Mouse (Mus musculus) left cerebral cortex, postnatal 10 days (tissue): ENCODE measurements around the gene Nfia. TPM values are rescaled to one million over a fixed set of nuclear protein-coding genes. Genes with fewer than 3 reads are reported as not detected.
A peak's percentile ranks its signal among the peaks of the same experiment; 100 is the strongest.

Experiments
- DNase-seq, 2 experiments: peaks; one replicate each; pipeline ENCODE4 v3.0.0; 2021 to 2022; ENCODE audit warnings: low spot score in 2 of 2, mixed read lengths in 1 of 2; ENCODE audit errors: extremely low spot score in 1 of 2
- intact Hi-C: fragments of 180-260 bp; cut with DNase I; formaldehyde crosslinking; loops from one replicate; pipeline ENCODE4 v1.15.1; 2025
- total RNA-seq, 2 experiments: library from RNA; stranded (reverse); gene quantifications; 2 replicates each; pipeline ENCODE4 v1.2.3; 2021

Gene Nfia
- total RNA-seq, 2 experiments from 2014 or later: 76.4 to 79.5 TPM

- intact Hi-C loops: no loop called here
- DNase-seq: peak in 1 of 2 experiments; percentile 22
Observed at GRCm38 (mm10) chr4:97997151-97997817, 224.8 kb downstream of the Nfia start.

DNA sequence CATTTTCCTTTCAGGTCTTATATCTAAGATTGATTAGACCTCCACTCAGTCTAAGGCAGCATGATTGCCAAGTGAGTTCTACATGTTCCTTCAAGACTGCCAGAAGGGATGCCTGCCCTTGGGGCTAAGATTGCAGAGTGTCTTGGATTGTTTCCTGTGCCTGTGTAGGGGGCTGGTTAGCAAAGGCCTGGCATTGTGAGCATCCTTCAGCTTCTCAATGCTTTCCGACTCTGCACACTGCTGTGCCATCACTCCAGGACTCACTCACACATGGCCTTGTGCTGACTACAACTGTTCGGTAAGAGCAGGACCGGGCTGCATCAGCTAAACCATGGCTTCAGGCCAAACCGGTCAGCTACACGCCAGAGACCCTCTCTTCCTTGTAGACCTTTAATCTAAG is 229.7 kb downstream of the Nfia start:
- intact Hi-C loops: loop anchor here (10.0 kb wide), 1 partner anchor 227 kb away; the partner anchor contains the start of genes E130114P18Rik and Nfia
- DNase-seq: no peak

GRCm38 (mm10) chr4:98003323-98004107 is 231.0 kb downstream of the Nfia start:
- intact Hi-C loops: loop anchor here (10.0 kb wide), 1 partner anchor 229 kb away; the partner anchor contains the start of genes E130114P18Rik and Nfia
- DNase-seq: no peak

DNA sequence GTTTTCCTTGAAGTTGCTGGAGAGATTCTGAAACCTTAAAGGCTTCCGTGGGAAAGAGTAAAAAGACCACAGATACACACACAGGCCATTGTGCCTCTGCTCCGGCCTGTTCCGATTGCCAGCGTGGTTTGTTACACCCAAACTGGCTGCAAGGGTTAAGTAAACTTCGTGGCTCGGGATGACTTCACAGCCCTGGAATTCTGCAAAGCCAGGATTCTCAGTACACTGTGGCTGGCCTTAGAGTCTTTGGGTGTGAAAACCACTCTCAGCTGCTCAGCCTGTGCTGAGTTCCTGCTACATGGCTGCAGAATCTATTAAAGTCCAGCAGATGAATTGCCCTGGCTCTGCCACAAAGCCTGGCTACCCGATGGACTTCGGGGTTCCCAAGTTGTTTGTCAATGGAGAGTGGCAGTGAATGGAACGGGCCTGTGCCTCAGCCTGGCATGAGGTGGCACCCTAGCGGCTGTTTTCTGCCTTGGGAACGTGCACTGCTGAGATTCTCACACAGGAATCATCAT is 231.6 kb downstream of the Nfia start:
- intact Hi-C loops: loop anchor here (10.0 kb wide), 1 partner anchor 229 kb away; the partner anchor contains the start of genes E130114P18Rik and Nfia
- DNase-seq: peak; percentile 62 to 69

DNA sequence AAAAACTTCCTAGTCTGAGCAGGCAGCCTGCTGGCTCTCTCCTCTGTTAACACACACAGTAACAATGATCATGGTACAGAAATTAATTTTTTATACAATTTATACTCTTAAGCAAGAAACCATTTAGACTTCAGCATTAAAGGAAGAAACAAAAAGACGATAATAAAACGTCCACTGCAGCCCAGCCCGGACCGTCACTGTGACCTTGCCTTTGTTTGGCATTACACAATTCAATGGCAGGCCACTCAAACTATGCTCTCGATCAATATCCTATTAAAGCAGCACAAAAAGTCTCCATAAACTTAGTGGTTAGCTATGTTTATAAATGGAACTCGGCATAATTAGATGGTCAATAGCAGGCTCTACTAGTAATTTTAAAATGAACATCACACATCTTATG is 232.5 kb downstream of the Nfia start:
- intact Hi-C loops: loop anchor here (10.0 kb wide), 1 partner anchor 230 kb away; the partner anchor contains the start of genes E130114P18Rik and Nfia
- no peak for DNase-seq

- no peak for DNase-seq
- intact Hi-C loops: loop anchor here (10.0 kb wide), 1 partner anchor 234 kb away; the partner anchor contains the start of genes E130114P18Rik and Nfia
Observed at GRCm38 (mm10) chr4:98008814-98009368, 236.4 kb downstream of the Nfia start.

DNA sequence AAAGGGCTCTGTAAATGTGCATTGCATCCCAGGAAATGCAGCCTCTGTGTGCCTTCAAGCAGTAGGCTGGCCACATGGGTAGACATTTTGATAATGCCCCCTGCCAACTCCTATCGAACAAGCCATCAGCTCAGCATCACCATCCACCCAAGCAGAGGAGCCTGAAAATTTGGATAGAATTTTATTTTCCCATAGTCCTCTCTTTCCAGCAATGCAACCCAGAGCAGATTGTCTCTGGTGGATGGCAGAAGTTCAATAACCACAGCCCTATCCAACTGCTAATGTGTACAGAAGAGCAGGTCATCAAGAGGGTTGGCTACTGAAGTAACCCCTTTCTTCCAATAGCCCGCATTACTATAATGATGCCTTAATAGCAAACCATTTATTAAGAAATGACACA is 237.4 kb downstream of the Nfia start:
- intact Hi-C loops: loop anchor here (10.0 kb wide), 1 partner anchor 235 kb away; the partner anchor contains the start of genes E130114P18Rik and Nfia
- DNase-seq: no peak

GRCm38 (mm10) chr4:98019811-98020210 is 247.3 kb downstream of the Nfia start:
- no peak for DNase-seq
- intact Hi-C loops: no loop called here

DNA sequence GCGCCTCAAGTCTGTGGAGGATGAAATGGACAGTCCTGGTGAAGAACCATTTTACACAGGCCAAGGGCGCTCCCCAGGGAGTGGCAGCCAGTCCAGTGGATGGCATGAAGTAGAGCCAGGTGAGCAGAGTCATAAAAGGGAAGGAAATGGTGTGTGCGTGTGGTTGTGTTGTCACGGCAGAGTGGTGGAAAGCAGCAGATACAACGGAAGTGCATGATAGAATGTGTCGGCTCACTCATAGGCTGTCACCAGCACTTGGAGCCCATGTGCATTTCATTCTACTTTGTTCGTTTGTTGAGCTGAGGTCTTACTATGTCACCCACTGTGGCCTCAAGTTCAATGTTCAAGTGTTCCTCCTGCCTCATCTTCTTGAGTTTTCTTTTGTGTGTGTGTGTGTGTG is 248.3 kb downstream of the Nfia start:
- intact Hi-C loops: no loop called here
- no peak for DNase-seq

GRCm38 (mm10) chr4:98023245-98023792 is 250.8 kb downstream of the Nfia start:
- no peak for DNase-seq
- intact Hi-C loops: no loop called here

DNA sequence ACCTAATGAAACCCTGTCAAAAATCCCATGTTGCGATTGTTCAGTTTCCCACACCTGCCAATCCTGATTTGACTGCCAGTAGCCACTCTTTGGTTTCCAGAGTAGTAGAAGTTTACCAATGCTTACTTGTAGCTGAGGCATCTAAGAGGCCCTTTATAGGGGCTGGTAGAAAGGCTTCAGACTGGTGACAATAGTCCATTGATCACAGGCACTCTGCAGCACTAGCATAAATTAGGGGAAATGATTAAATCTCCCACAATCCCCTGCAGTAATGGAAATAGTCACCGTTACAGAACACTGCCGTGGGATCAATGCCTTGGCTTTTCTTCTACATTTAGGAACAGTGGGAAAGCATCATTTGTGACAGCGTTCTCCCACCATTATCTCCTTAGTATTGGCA is 254.9 kb downstream of the Nfia start:
- intact Hi-C loops: no loop called here
- no peak for DNase-seq

GRCm38 (mm10) chr4:98031871-98032270 is 259.3 kb downstream of the Nfia start:
- intact Hi-C loops: no loop called here
- DNase-seq: no peak

DNA sequence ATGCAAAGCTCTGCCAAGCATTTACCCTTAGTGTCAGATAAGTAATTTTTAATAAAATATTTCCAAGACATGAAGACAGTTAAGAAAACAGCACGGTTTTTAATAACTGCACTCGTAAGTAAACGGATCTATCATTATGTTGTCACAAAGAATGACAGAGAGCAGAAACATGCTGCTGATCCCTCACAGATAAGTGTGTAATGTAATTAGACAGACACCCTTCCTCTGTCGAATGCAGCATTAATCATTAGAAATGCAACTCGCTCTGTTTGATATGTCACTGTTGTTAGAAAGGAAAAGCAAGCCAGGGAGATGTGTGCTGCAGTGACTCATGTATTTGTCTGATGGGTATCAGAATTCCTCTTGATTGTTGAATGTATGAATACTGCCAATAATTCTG is 259.8 kb downstream of the Nfia start:
- DNase-seq: no peak
- intact Hi-C loops: no loop called here

- no peak for DNase-seq
- intact Hi-C loops: no loop called here
Observed at GRCm38 (mm10) chr4:98039095-98039494, 266.6 kb downstream of the Nfia start.

- no peak for DNase-seq
- intact Hi-C loops: no loop called here
Observed at GRCm38 (mm10) chr4:98040179-98040578, 267.6 kb downstream of the Nfia start.

GRCm38 (mm10) chr4:98044611-98045010 is 272.1 kb downstream of the Nfia start:
- no peak for DNase-seq
- intact Hi-C loops: no loop called here

GRCm38 (mm10) chr4:98047369-98047768 is 274.8 kb downstream of the Nfia start:
- no peak for DNase-seq
- intact Hi-C loops: no loop called here

- DNase-seq: no peak
- intact Hi-C loops: no loop called here
Observed at GRCm38 (mm10) chr4:98049584-98049983, 277.1 kb downstream of the Nfia start.

DNA sequence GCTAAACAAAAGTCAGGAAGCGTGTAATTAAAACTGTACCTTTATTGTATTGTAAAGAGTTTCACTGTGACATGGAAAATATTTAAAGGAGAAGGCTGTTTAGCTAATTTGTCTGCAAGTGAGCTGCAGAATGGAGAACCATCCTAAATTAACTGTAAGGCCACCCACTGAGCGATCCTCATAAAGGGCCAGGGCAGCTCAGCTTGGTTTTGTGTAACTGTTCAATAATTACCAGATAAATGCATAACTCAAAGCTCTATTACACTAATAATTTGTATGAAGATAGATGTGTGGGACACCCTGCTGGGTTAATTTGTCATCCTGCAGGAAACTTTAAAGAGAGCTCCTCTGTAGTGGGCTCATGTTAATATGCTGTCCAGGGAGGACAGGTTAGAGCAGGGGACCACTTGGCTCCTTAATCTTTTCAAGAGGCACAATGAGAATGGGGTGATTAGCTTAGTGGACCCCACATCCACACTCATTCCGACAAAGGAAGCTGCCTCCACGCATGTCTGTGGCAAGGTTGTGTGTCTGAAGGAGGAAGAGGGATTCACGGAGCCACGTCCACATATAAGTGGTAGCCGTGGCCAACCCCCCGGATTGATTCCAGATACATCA is 277.6 kb downstream of the Nfia start:
- DNase-seq: no peak
- intact Hi-C loops: no loop called here
